Mouse (Mus musculus) telencephalon, adult 2 months (tissue): ENCODE data around the gene Rnf151.
"Not testable (repeated sequence)": the region's sequence is repeated elsewhere in the genome, so short reads cannot be mapped to it uniquely, and the experiment has no call there.

Experiments used
- DNase-seq: peaks from one replicate; pipeline ENCODE4 v3.0.0-alpha.2; 2011; ENCODE audit warnings: low read depth, low spot score

Gene Rnf151

GRCm38 (mm10) chr17:24732233-24732935, 14.5 kb upstream of the Rnf151 start:
- DNase-seq: no peak

- no peak for DNase-seq
Observed at GRCm38 (mm10) chr17:24730787-24731186, 12.9 kb upstream of the Rnf151 start.

- no peak for DNase-seq
Observed at GRCm38 (mm10) chr17:24729067-24729466, 11.2 kb upstream of the Rnf151 start.

- no peak for DNase-seq
Observed at GRCm38 (mm10) chr17:24728184-24728583, 10.3 kb upstream of the Rnf151 start.

- DNase-seq: no peak
Observed at GRCm38 (mm10) chr17:24727618-24728017, 9.8 kb upstream of the Rnf151 start, which contains the start of gene Rpl3l. Gene Rpl3l (plus strand): TSS chr17:24727820.

GRCm38 (mm10) chr17:24725637-24726390, 8.0 kb upstream of the Rnf151 start:
- no peak for DNase-seq

- peak; percentile 81 for DNase-seq
Observed at GRCm38 (mm10) chr17:24724184-24724583, 6.3 kb upstream of the Rnf151 start, which contains the start of gene Ndufb10. Gene Ndufb10 (minus strand): TSS chr17:24724478.

GRCm38 (mm10) chr17:24723881-24724180, 6.0 kb upstream of the Rnf151 start:
- DNase-seq: no peak

- DNase-seq: no peak
Observed at GRCm38 (mm10) chr17:24723122-24723880, 5.4 kb upstream of the Rnf151 start.

- no peak for DNase-seq
Observed at GRCm38 (mm10) chr17:24722220-24722924, 4.5 kb upstream of the Rnf151 start.

GRCm38 (mm10) chr17:24721383-24721955, 3.6 kb upstream of the Rnf151 start:
- DNase-seq: not testable (repeated sequence)

- DNase-seq: not testable (repeated sequence)
Observed at GRCm38 (mm10) chr17:24720616-24721015, 2.8 kb upstream of the Rnf151 start.

- DNase-seq: peak; percentile 99
Observed at GRCm38 (mm10) chr17:24719494-24720222, 1.8 kb upstream of the Rnf151 start.

- DNase-seq: not testable (repeated sequence)
Observed at GRCm38 (mm10) chr17:24718938-24719337, 1.1 kb upstream of the Rnf151 start.

GRCm38 (mm10) chr17:24716166-24716682, 1.6 kb downstream of the Rnf151 start:
- no peak for DNase-seq

- DNase-seq: no peak
Observed at GRCm38 (mm10) chr17:24715556-24715955, 2.3 kb downstream of the Rnf151 start.

GRCm38 (mm10) chr17:24708646-24709045, 9.2 kb downstream of the Rnf151 start:
- no peak for DNase-seq

GRCm38 (mm10) chr17:24707801-24708425, 9.9 kb downstream of the Rnf151 start:
- no peak for DNase-seq

- peak; percentile 91 for DNase-seq
Observed at GRCm38 (mm10) chr17:24706982-24707800, 10.7 kb downstream of the Rnf151 start, which contains the start of gene Tbl3. Gene Tbl3 (minus strand): TSS chr17:24707660.
